Mouse (Mus musculus): Measurements from ENCODE around the gene Tubb3.

- TF ChIP-seq CTCF (IDR thresholded peaks at IDR 0.05; ENCODE audit: insufficient read depth, low read length) = no peak
- no peak for TF ChIP-seq POLR2A (IDR thresholded peaks at IDR 0.05; ENCODE audit: borderline replicate concordance, extremely low read depth, low read depth, low read length)
Measured at GRCm38 (mm10) chr8:123387801-123388200, 23.4 kb upstream of the Tubb3 start.
